Mouse (Mus musculus): ENCODE results near the gene Nudt3.

DNA sequence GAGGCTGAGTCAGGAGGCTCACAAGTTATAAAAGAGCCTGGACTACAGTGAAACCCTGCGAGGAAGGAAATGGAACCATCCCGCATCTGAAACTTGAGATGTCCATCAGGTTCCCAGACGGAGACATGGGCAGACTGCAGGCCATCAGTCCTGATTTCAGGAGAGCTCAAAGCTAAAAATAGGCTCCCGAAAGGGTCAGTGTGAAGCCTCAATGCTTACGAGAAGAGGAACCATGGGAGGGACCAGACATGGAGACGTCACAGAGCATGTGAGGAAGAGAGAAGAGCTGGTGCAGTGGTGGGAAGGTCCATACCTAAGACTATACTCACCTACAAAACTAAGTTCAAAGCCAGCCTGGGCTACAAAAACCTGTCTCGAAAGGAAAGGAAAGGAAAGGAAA lies 7.9 kb downstream of the Nudt3 start:
- TF ChIP-seq POLR2A (IDR thresholded peaks at IDR 0.05; ENCODE audit: borderline replicate concordance, control insufficient read depth, low read depth, low read length) (no peak), CTCF (IDR thresholded peaks at IDR 0.05; ENCODE audit: control insufficient read depth, insufficient read depth, low read length) (no peak)
